Mouse (Mus musculus) heart, adult 18-20 months (tissue): ENCODE results near the gene Slc9b1. TPM values are rescaled to one million over a fixed set of nuclear protein-coding genes. Genes with fewer than 3 reads are reported as not detected.

ENCODE experiments used
- DNase-seq, 2 experiments: peaks; one replicate each; pipeline ENCODE4 v3.0.0; 2021 to 2022; ENCODE audit warnings: mixed read lengths in 1 of 2
- total RNA-seq, 2 experiments: library from RNA; stranded (reverse); gene quantifications; 2 replicates each; pipeline ENCODE4 v1.2.3; 2021

Gene Slc9b1
- total RNA-seq, 2 experiments from 2014 or later: 0.69 to 0.92 TPM

DNA sequence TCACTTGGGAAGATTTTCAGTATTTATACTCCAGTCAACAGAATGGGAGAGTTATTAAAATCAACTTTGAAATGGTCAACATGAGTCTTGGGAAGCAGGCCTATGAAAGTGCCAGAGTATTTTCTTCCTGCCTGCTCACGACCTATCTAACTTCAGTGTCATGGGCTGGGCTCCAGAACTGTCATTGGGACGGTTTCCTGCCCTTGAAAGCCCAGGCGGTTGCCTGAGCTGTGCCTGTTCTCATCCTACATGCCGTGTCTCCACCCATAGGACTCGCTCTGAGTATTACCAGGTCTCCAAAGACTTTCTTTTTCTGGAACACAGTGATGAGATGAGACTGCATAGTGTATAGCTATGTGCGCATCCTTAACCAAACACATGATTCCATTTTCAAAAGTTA, 45.4 kb downstream of the Slc9b1 start:
- DNase-seq: peak; percentile 26 to 41

DNA sequence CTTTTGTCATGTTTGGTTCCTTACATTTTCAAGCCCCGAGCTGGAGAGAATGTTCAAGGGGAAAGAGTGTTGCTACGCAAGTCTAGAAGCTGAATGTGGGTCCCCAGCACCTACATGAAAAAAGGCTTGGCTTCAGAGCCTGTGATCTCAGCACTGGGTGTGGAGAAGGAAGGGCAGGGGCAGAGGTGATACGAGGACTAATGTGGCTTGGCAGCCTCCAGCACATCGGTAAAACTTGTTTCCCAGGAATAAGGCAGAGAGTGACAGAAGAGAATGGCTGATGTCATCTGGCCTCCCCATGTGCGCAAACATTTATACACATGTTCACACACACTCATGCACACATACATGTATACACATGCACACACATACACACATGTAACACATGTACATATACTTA, 47.3 kb downstream of the Slc9b1 start:
- no peak for DNase-seq

DNA sequence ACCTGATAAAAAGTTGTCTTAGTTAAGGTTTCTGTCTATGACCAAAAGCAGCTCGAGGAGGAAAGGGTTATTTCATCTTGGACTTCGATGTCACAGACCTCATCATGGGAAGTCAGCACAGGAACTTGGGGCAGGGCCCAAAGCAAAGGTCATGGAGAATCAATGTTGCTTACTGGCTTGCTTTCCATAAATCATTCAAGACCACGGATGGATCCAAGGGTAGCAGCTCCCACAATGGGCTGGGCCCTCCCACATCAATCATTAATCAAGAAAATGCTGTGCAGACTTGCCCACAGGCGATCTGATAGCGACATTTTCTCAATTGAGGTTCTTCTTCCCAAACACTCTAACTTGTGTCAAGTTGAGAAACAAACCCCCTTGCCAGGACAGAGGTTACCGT, 48.3 kb downstream of the Slc9b1 start:
- DNase-seq: no peak

DNA sequence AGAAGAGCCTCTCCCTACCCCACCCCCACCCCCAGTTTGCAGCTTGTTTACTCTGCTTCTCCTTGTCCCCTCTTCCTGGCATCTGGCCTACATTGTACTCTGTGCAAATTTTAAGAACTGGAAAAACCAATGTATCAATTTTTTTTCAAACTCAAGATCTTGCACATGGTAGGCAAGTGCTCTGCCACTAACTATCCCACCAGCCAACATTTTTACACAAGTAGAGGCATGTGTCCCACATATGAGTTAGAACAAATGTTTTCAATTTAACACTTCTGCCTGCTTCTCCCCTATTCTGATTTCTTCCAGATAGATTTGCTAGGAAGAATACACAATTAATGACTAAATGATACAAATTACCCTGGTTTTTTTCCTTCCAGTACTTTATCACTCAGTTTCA, 49.3 kb downstream of the Slc9b1 start:
- DNase-seq: no peak

DNA sequence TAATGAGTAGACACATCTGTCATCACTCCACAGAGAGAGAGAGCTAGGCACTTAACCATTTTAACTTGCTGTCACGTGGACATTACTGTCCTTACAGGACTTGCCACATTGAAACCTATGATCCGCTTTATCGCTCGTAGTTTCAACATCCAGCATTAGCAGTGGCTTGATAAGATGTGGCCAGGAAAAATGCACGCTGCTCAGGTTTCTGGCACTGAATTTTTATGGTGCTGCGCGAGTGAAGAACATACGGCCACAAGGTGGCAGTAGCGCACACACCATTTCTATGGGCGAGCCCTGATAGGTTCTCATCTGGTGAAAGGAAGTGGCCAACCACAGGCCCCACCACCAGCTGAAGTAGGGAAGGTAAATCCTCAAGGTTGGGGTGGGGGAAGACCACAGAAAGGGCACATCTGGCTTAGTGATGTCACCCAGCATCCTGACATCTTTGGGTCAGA, 54.4 kb downstream of the Slc9b1 start:
- DNase-seq: peak; percentile 88 to 95

DNA sequence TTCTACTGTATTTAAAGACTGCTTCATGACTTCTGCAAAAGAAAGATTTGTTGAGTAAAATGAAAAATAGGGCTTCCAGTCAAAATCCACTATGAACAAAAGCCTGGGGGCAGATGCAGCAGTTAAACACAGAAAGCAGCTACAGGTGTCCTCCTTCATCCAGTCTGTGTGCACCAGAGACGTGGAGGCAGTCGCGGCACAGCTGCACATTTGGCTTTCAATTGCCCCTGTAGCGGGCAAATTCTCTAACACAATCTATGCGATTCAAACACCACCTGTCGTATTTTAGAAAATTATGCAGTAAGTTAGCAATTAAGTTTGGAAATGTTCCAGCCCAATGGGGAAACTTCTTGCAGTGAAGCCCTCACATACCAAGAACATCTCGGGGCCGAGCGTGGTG, 55.4 kb downstream of the Slc9b1 start:
- DNase-seq: no peak

DNA sequence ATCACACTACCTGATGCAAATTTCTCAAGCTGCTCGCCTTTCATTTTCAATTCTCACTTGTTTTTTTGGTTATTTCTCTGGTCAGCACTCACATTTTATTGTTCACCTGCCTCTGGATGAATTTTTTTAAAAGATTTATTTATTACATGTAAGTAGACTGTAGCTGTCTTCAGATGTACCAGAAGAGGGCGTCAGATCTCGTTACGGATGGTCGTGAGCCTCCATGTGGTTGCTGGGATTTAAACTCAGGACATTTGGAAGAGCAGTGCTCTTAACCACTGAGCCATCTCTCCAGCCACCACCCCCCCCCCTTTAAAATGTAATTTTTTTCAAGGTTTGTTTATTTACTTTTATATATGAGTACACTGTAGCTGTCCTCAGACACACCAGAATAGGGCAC, 56.0 kb downstream of the Slc9b1 start:
- DNase-seq: no peak

DNA sequence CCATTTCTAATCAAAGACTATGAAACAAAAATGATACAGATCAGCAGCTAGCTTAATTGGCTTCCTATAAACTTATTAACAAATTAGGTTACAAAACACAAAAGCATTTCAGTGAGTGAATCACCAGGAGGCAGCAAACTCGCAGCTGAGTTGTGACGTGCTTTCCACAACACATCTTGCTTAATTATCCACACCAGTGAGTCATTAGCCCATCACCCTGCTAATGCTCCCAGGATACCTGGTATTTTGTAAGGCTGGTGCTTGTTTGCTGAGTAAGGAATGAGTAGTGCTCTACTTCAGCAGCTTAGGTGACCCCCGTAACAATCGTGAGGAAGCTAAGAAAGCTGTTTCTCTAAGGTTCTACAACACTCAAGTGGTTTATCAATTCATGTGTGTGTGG, 56.8 kb downstream of the Slc9b1 start:
- no peak for DNase-seq

DNA sequence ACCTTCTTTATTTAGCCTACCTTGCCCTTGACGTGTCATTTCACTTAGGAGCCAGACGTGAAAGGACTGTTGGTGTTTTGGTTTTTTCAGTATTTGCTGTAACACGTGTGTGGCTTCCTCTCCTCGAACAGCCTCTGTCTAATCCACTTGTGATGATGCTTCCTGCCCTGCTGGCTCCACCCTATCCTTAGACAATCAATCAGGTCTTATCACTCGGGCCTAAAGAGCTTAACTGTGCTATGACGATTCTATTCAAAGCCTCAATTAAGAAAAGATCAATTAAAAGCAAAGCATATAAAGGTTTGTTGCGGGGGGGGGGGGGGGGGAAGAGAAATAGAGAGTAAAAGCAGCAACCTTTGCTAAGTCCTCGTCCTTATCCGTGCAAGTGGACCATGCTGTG, 59.5 kb downstream of the Slc9b1 start:
- DNase-seq: no peak

DNA sequence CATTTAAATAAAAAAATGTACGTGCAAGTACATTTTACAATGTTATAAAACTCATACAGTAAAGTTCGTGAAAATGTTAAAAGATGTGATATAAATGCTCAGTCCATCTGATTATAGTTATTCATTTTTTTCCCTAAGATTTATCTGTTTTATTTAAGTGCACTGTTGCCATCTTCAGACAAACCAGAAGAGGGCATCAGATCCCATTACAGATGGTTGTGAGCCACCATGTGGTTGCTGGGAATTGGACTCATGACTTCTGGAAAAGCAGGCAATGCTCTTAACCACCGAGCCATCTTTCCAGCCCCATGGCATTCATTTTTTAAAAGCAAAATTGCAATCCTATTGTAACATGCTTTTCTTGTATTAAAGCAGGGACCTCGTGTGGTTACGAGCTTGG, 61.4 kb downstream of the Slc9b1 start:
- DNase-seq: no peak

DNA sequence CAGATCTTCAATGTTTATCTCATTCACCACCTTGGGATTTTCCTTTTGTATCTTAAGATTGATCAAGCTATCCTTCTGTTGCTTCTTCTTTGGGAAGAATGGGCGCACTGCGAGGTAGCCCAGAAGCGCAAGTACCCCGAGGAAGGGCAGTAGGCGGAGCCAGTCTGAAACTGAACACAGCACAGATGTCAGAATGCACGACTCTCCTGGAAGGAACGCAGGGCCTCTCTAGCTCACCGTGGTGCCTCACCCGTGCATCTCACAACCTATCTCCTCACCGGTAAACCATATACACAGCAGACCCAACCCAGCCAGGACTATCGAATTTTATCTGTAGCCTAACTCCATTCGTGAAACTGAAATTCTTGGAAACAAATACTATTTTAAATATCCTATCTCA, 63.2 kb downstream of the Slc9b1 start:
- no peak for DNase-seq

DNA sequence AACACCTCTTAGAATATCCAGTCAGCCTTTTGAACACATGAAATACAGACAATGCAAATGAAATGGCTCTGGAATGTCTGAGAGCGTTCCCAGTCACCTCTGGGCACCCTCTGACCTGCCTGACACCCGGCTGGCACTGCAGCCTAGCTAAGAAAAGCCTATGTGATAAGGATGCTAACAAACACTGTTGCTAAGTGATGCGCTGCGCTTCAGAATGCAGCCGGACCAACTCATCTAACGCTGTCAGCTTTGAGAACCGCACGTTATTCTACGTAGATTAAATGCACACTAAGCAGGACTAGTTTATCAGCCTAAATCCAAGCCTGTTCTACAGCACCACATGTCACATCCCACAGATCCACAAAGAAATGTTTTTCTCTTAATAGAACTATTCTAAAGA, 64.0 kb downstream of the Slc9b1 start:
- peak; percentile 55 to 72 for DNase-seq

DNA sequence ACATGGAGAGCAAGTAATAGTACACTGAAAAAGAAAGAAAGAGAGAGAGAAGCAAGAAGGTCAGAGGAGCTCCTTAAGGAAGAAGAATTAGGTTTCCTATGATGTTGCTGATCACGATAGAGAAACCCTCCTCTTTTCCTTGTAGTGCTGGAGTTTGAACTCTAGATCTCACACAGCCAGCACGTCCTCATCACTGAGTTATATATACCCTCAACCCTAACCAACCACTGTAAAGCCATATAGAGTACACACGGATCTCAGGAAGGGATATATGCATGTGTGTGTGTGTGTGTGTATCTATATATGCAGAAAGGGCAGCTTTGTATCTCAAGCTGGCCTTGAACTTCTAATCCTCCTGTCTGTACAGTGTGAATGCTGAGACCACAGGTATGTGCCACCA, 69.4 kb downstream of the Slc9b1 start:
- no peak for DNase-seq

DNA sequence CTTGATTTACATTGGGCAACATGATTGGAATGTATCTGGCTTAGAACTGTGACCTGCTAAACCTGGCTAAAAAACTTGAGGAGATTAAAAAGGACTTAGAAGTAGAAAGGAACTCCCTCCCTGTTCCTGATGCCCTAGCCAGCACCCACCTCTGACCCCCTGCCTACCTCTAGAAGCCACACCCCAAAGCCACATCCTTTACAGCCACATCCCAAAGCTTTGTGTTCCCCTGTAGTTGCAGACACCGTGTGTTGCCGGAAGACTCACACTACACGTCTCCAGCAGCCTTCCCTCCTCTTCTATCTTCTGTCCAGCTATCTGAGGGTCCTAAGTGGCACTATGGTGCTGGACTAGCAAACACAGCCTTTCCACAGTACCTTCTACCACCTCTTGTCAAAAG, 70.0 kb downstream of the Slc9b1 start:
- DNase-seq: no peak

DNA sequence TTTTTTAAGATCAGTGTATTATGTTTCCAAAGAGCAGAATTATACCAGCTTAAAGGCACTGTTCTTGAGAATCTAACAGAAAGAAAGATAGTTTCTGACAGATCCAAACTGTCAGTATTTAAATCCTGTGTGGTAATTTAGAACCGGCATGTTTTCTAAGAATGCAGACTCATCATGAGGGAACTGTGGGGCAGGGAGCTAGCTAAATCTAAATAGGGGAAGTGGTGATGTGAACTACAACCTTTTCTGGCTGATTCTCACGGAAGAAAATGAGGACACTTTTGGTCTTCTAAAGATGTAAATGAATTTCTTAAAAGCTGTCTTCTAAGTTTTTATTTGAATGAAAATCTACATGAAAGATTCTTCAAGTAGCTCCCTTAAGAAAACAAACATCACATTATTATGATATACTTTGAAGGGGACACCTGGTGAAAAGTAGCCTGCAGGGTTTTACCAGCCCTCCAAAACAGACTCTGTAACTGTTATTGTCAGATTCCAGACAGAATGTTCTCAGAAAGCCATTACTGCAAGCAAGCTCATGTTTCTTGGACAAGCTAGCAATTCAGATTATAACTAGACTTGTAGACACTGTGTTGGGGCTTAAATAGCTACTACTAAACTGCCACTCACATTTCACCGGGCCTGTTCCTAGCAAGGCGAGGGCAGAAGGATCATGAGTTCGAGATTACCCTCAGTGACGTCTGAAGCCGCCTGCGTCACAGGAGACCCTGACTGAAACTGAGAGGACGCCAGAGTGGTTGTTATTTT, 72.9 kb downstream of the Slc9b1 start:
- no peak for DNase-seq

DNA sequence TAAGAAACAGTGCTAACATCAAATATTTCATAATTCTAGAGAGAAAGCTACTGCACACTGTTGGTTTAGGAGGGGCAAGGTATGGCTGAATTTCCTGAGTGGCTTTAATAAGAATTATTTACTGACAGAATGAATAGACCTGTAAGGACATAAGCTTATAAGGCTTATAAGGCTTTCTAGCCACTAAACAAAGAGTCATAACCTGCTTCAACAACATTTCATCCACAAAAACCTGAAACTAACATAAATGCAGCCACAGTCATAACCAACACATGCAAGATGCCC, 73.4 kb downstream of the Slc9b1 start:
- no peak for DNase-seq

DNA sequence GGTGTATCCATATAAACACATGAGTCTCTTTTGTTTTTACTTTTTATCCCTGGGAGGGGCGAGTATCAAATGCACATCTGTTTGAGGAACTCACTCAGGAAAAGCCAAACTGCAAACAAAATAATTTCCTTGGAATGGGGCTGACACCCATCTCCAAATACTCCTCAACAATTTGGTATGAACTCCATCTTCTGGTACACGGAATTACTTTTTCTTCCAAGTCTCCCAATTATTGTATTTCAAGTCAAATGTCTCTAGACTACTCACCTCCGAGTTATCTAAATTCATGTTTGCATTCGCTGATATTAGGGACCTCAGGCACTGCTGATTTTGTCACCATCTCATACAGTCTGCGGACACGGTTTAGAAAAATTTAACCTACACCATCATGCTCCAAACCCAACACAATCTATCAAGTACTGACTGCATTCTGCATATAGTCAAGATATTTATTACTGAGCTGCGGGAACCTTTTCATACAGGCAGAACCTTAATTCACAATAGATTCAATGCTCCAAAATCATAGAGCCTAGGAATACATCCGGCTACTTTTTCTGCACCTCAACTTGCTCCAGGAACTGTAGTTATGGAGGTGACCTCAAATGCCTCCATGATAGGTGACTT, 74.5 kb downstream of the Slc9b1 start:
- no peak for DNase-seq

DNA sequence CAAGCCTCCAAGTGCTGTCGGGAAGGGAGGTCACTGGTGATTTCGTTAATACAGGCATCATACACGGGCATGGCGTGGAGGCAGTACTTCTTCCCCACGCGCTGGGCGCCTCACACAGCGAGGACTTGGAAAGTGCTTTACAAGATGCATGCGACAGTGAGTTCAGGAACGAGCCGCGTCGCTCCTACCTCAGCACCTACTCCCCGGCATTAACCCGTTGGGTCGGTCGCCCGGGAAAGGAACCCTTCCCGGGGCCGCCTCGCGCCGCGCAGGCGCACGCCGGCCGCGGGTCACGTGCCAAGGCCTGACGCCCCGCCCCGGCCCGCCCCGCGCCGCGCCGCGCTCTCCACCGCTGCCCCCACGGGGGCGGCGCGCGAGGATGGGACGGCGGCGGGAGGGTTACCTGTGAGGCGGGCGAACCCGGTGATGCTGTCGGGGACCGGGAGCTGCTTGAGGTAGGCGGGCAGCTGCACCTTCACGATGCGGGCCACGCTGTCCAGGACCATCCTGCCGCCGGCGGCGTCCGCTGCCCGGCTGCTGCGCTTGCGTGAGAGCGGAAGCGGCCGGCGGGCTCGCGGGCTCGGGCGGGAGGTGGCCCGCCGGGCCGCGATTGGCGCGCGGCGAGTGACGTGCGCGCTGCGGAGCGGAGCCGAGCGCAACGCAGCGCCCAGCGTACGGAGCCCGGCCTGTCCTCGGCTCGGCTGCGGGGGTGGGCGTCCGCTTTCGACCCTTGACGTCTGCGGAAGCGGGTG, 75.2 kb downstream of the Slc9b1 start:
- peak; percentile 90 to 92 for DNase-seq

DNA sequence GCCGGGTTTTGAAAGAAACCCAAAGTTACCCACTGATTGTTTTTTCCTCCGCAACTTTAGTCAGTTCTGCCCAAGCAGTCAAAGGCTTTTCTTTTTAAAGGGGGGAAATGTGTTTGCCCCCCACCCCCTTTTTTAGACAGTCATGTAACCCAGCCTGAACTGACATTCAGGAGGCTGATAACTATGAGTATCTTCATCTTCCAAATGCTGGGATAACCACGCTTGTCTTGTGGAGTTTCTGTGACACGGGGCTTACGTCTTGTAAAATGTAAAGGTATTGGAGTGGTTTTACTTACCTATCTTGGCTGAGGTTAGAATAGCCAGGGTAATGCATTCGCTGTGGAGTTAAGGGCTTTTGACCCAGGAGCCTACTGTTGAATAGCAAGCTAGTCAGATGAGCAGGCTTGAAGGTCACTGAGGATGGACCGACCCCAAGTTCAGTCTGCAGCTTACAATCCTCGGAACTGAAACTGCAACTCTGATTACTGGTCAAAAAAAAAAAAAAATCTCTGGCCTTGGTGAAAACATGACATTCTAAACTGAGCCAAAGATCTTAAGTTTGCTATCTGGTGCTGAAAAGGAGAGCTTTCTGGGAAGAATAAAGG, 75.9 kb downstream of the Slc9b1 start, which contains the start of gene Cisd2:
Gene Cisd2 (minus strand): TSS at position 318 of the 605 bp plus-strand sequence.
- no peak for DNase-seq

DNA sequence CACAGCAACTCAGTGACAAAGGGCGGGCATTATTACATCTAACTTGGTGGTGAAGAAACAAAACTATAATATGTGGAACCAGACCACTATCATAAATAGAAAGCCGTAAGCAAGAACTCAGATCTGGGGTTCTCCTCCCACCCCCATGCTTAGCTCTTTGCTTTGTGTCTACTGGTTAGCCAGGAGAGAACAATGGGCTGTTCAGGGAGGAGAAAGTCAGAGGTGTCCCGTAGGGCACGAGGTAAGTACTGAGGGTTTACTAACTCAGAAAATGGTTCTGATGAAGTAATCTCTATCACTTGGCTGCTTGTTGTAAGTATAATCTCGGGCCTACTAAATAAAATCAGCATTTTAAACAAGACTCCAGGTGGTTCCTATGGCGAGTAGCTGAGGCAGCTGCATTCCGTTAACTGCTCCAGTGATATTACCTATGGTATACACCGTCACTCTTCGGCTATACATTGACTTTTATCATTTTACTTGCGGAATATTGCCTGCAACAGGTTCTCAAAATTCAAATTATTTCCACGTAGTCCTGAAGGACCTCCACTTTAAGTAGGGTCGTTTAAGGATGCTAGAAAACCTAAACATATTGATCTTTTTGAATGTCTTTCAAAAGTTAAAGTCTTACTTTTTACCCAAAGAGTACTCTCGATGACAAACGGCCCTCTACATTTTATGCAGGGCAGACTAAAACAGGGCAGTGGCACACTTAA, 89.2 kb downstream of the Slc9b1 start:
- no peak for DNase-seq

DNA sequence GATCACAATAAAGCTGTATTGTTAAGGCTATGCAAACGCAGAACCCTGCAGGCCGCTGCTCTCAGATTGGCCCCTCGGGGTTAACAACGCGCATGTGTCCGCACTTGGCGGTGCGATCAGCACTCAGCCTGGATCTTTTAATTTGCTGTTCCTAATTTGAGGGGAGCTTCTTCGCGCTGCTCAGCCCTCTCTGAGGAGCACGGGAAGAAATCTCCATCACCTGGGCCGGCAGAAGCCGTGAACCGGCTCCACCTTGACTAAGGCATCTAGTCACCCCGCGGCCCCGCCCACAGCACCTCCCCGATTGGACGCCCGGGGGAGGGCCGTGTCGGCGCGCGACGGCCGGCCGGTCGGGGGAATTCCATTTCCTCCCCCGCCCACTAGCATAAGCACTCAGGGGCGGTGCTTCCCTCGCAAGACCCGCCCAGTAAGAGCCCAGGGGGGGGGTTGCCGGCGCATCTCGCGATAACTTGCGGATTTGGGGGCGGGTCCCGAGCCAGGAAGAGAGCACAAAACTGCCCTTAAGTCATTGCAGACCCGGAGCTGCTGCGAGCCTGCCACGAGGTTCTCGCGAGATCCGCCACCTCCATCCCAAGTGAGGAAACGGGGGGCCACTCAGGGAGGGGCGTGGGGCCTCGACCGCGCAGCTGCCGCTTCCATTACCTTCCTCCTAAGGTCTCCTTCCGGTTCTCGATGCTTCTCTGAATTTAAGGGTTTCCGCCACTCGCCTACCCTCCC, 90.1 kb downstream of the Slc9b1 start, which contains the start of gene Ube2d3:
Gene Ube2d3 (plus strand): TSS at position 392 of the 738 bp plus-strand sequence.
- DNase-seq: peak; percentile 98 to 100

DNA sequence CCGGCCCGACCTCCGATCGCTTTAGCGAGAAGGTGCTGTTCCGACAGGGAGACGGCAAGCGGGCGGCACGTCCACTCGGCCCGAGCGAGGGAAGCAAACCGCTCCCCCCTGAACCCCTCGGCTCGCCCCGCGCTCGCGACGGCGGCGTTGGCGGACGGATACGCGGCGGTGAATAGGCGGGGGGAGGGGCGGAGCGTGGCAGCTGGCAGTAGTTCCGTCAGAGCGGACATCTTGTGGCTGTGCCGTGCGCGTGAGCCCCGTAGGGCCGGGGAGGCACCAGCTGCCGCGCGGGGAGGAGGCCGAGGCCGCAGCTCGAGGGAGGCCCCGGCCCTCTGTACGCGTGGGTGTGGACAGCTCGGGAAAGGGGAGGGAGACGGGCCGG, 90.7 kb downstream of the Slc9b1 start:
- DNase-seq: peak; percentile 93 to 96
